Mouse (Mus musculus): ENCODE data around the gene Gm49661.

- TF ChIP-seq CTCF (IDR thresholded peaks at IDR 0.05; ENCODE audit: low read depth) (no peak), EP300 (optimal IDR thresholded peaks at IDR 0.05) (peak; percentile 47)
These were observed 7.7 kb upstream of the Gm49661 start for GRCm38 (mm10) chr8:84976763-84977434.
